Mouse (Mus musculus): ENCODE data around the gene Col5a3.

GRCm38 (mm10) chr9:20726134-20726858, 88.6 kb downstream of the Col5a3 start:
- no peak for TF ChIP-seq CTCF (IDR thresholded peaks at IDR 0.05; ENCODE audit: low read depth)
- TF ChIP-seq EP300 (optimal IDR thresholded peaks at IDR 0.05) = no peak

Measured in stomach, postnatal 0 days (tissue).